8 mouse cellular contexts compared by ENCODE assay signal in genomic region chr5:23418797-23419595, GRCm38 (mm10). TPM values are rescaled to one million over a fixed set of nuclear protein-coding genes. Genes with fewer than 3 reads are reported as not detected.
DNase-seq lines count a peak whose midpoint lies in the region; ATAC-seq and TF ChIP-seq lines count a peak whose summit lies in the region.

No protein-coding gene starts in this region.

- no peak for TF ChIP-seq POLR2A in heart, adult 2 months (IDR thresholded peaks at IDR 0.05; ENCODE audit: insufficient read depth, low read depth, low read length)
- TF ChIP-seq POLR2A in MEL (IDR thresholded peaks at IDR 0.05; ENCODE audit: control insufficient read depth in 1 of 2, insufficient read depth in 1 of 2, low read depth in 1 of 2, low read length in 2 of 2, poor library complexity in 1 of 2): no peak

- H3K79me2 ChIP-seq in heart, adult 2 months (replicated peaks; ENCODE audit: control insufficient read depth, insufficient read depth, low read length): peaks cover 6% of the 10 kb centered on the region; the same call in 1 of the 2 replicates
- H3K79me2 ChIP-seq in MEL (ENCODE audit: control insufficient read depth, insufficient read depth, low read length, poor library complexity): peaks cover 8% of the 10 kb centered on the region

- H3K27me3 ChIP-seq in heart, adult 2 months (ENCODE audit: control insufficient read depth, insufficient read depth, low read length): no peaks in the 10 kb centered on the region
- no peaks in the 10 kb centered on the region for H3K27me3 ChIP-seq in MEL (ENCODE audit: control insufficient read depth in 1 of 2, insufficient read depth in 2 of 2, low read length in 2 of 2)
- H3K27me3 ChIP-seq in heart, embryonic 13.5 days (replicated peaks): no peaks in the 10 kb centered on the region
- H3K27me3 ChIP-seq in liver, embryonic 16.5 days (ENCODE audit: control insufficient read depth, insufficient read depth, low read depth, low read length): no peaks in the 10 kb centered on the region

- H3K4me1 ChIP-seq in heart, adult 2 months (ENCODE audit: control insufficient read depth, insufficient read depth, low read length): peaks cover 27% of the 10 kb centered on the region
- H3K4me1 ChIP-seq in MEL (ENCODE audit: control insufficient read depth in 1 of 2, insufficient read depth in 2 of 2, low read length in 2 of 2): peaks cover 5 to 10% of the 10 kb centered on the region in 2 experiments; a peak in 3 of 4 replicates
- H3K4me1 ChIP-seq in heart, embryonic 13.5 days: peaks cover 66% of the 10 kb centered on the region
- H3K4me1 ChIP-seq in liver, embryonic 16.5 days (ENCODE audit: control insufficient read depth, low read depth, low read length): peaks cover 52% of the 10 kb centered on the region

- no peaks in the 10 kb centered on the region for H3K9me3 ChIP-seq in MEL (replicated peaks; ENCODE audit: insufficient read depth, low read length)
- no peaks in the 10 kb centered on the region for H3K9me3 ChIP-seq in heart, embryonic 13.5 days
- H3K9me3 ChIP-seq in liver, embryonic 16.5 days (replicated peaks; ENCODE audit: control insufficient read depth, low read length): no peaks in the 10 kb centered on the region

- peak overlapping the region; percentile 84 for H3K4me2 ChIP-seq in heart, embryonic 13.5 days
- peak overlapping the region; percentile 89 for H3K4me2 ChIP-seq in liver, embryonic 16.5 days (ENCODE audit: low read depth, low read length)

- peak in 1 of 2 experiments; percentile 18 for DNase-seq in heart, adult 2 months
- DNase-seq in heart, adult 8-10 months (ENCODE audit: low spot score): no peak
- DNase-seq in MEL (ENCODE audit: low read depth, low spot score): no peak
- DNase-seq in urinary bladder, postnatal 14 days (ENCODE audit: low spot score): no peak
- no peak for DNase-seq in layer of hippocampus, adult 18-20 months (ENCODE audit: low spot score in 2 of 2)

- H3K9ac ChIP-seq in heart, adult 2 months (ENCODE audit: low read depth, low read length): peak overlapping the region; percentile 91
- H3K9ac ChIP-seq in MEL (ENCODE audit: control insufficient read depth, low read depth, low read length, poor library complexity, severe bottlenecking): peak overlapping the region; percentile 83
- peak overlapping the region; percentile 84 for H3K9ac ChIP-seq in heart, embryonic 13.5 days
- peak overlapping the region; percentile 79 for H3K9ac ChIP-seq in liver, embryonic 16.5 days (ENCODE audit: low read depth, low read length)

- peak overlapping the region; percentile 69 for H3K4me3 ChIP-seq in heart, adult 2 months
- peak overlapping the region; percentile 80 for H3K4me3 ChIP-seq in MEL (ENCODE audit: control insufficient read depth in 1 of 2, insufficient read depth in 1 of 2, low read depth in 2 of 2, low read length in 2 of 2)
- H3K4me3 ChIP-seq in heart, embryonic 13.5 days: peak overlapping the region; percentile 61
- peak overlapping the region; percentile 82 for H3K4me3 ChIP-seq in liver, embryonic 16.5 days (ENCODE audit: low read depth, low read length)

- no peak; the same call in 1 of the 2 replicates for TF ChIP-seq RAD21 in MEL (IDR thresholded peaks at IDR 0.05; ENCODE audit: low read depth, low read length)

- H3K36me3 ChIP-seq in heart, adult 2 months (ENCODE audit: control insufficient read depth, insufficient read depth, low read length): peaks cover 63% of the 10 kb centered on the region
- H3K36me3 ChIP-seq in MEL (ENCODE audit: control insufficient read depth in 1 of 2, insufficient read depth in 2 of 2, low read length in 2 of 2): peaks cover 7 to 22% of the 10 kb centered on the region in 2 experiments
- H3K36me3 ChIP-seq in heart, embryonic 13.5 days: peaks cover 27% of the 10 kb centered on the region
- H3K36me3 ChIP-seq in liver, embryonic 16.5 days (ENCODE audit: control insufficient read depth, insufficient read depth): peaks cover 11% of the 10 kb centered on the region

- peak overlapping the region; percentile 97 for H3K27ac ChIP-seq in heart, adult 2 months
- H3K27ac ChIP-seq in MEL (ENCODE audit: control insufficient read depth, low read depth, low read length): peak overlapping the region; percentile 94
- peak overlapping the region; percentile 92 for H3K27ac ChIP-seq in heart, embryonic 13.5 days (replicated peaks)
- H3K27ac ChIP-seq in liver, embryonic 16.5 days (ENCODE audit: low read length): peak overlapping the region; percentile 92

- ATAC-seq in heart, embryonic 13.5 days (ENCODE audit: extremely low read depth, insufficient number of reproducible peaks, low FRiP score, low TSS enrichment): no peak
- no peak for ATAC-seq in liver, embryonic 16.5 days (ENCODE audit: low read depth)
- no peak for ATAC-seq in activated CD4-positive, CD25-positive, alpha-beta regulatory T cell, adult 4 months

- intact Hi-C loops in heart, adult 2 months (cut with DNase I): loop anchor here (1.0 to 5.0 kb wide), 3 partner anchors 13 to 238 kb away; no protein-coding TSS in a partner anchor

- TF ChIP-seq EP300 in heart, adult 2 months (IDR thresholded peaks at IDR 0.05; ENCODE audit: insufficient read depth, low read depth, low read length): no peak
- TF ChIP-seq EP300 in MEL (IDR thresholded peaks at IDR 0.05; ENCODE audit: low read depth in 1 of 2, low read length in 2 of 2): no peak

- peak; percentile 36 for TF ChIP-seq CTCF in heart, adult 2 months (IDR thresholded peaks at IDR 0.05)
- TF ChIP-seq CTCF in MEL (IDR thresholded peaks at IDR 0.05 in 2 of 3, conservative IDR thresholded peaks at IDR 0.05 in 1 of 3; ENCODE audit: control insufficient read depth in 1 of 3, insufficient read depth in 1 of 3, low read depth in 2 of 3, low read length in 3 of 3, poor library complexity in 1 of 3, severe bottlenecking in 1 of 3): peak in 1 of 3 experiments; percentile 25; a peak in 1 of 6 replicates

- 1% methylated on average over 18 of the region's 18 CpGs for WGBS in heart, adult 2 months
- 4% methylated on average over 18 of the region's 18 CpGs for WGBS in heart, embryonic 13.5 days
- 7% methylated on average over 18 of the region's 18 CpGs for WGBS in liver, embryonic 16.5 days (ENCODE audit: insufficient replicate concordance)

TF ChIP-seq in MEL, 35 proteins besides CTCF, POLR2A, EP300 and RAD21:
- no peak for TF ChIP-seq GABPA (IDR thresholded peaks at IDR 0.05; ENCODE audit: low read depth, low read length)
- no peak for TF ChIP-seq MAFK (IDR thresholded peaks at IDR 0.05; ENCODE audit: borderline replicate concordance, low read depth, low read length)
- TF ChIP-seq NRF1 (IDR thresholded peaks at IDR 0.05; ENCODE audit: insufficient read depth, low read depth, low read length, poor library complexity, severe bottlenecking): no peak
- no peak for TF ChIP-seq MXI1 (IDR thresholded peaks at IDR 0.05; ENCODE audit: low read depth, low read length)
- TF ChIP-seq MEF2A (IDR thresholded peaks at IDR 0.05; ENCODE audit: extremely low read depth, insufficient replicate concordance, low read depth, low read length, poor library complexity, severe bottlenecking): no peak
- 0 out of 2 replicates have a peak, but pooled peaks have one; percentile 5 for TF ChIP-seq TBP (IDR thresholded peaks at IDR 0.05; ENCODE audit: low read depth, low read length)
- TF ChIP-seq BHLHE40 (IDR thresholded peaks at IDR 0.05; ENCODE audit: borderline replicate concordance, low read depth, low read length): no peak
- no peak for TF ChIP-seq RCOR1 (IDR thresholded peaks at IDR 0.05; ENCODE audit: low read depth, low read length)
- TF ChIP-seq MAZ (IDR thresholded peaks at IDR 0.05; ENCODE audit: low read depth, low read length): no peak
- TF ChIP-seq POLR2AphosphoS2 (IDR thresholded peaks at IDR 0.05; ENCODE audit: low read length): no peak; the same call in 1 of the 2 replicates
- no peak for TF ChIP-seq SIN3A (IDR thresholded peaks at IDR 0.05; ENCODE audit: low read length)
- TF ChIP-seq GATA1 (IDR thresholded peaks at IDR 0.05; ENCODE audit: low read depth, low read length): no peak
- TF ChIP-seq JUND (IDR thresholded peaks at IDR 0.05; ENCODE audit: low read depth, low read length): no peak
- TF ChIP-seq USF1 (IDR thresholded peaks at IDR 0.05; ENCODE audit: low read depth, low read length): no peak
- no peak for TF ChIP-seq NELFE (IDR thresholded peaks at IDR 0.05; ENCODE audit: low read depth, low read length)
- TF ChIP-seq TCF12 (IDR thresholded peaks at IDR 0.05; ENCODE audit: low read depth, low read length): no peak
- no peak for TF ChIP-seq TAL1 (IDR thresholded peaks at IDR 0.05; ENCODE audit: low read length)
- TF ChIP-seq UBTF (IDR thresholded peaks at IDR 0.05; ENCODE audit: borderline replicate concordance, insufficient read depth, low read depth, low read length): no peak
- no peak for TF ChIP-seq POLR2AphosphoS5 (IDR thresholded peaks at IDR 0.05; ENCODE audit: borderline replicate concordance, low read depth, low read length)
- no peak; the same call in 1 of the 2 replicates for TF ChIP-seq MAX (IDR thresholded peaks at IDR 0.05; ENCODE audit: low read length)
- TF ChIP-seq ZKSCAN1 (IDR thresholded peaks at IDR 0.05; ENCODE audit: low read depth, low read length): no peak
- peak; percentile 88 for TF ChIP-seq ZNF384 (IDR thresholded peaks at IDR 0.05; ENCODE audit: low read depth, low read length)
- TF ChIP-seq HCFC1 (IDR thresholded peaks at IDR 0.05; ENCODE audit: low read depth, low read length): no peak
- TF ChIP-seq KAT2A (conservative IDR thresholded peaks at IDR 0.05; ENCODE audit: low read depth, low read length): no peak
- peak; percentile 19; the same call in 1 of the 2 replicates for TF ChIP-seq MYC (IDR thresholded peaks at IDR 0.05; ENCODE audit: low read depth, low read length)
- TF ChIP-seq SMC3 (IDR thresholded peaks at IDR 0.05; ENCODE audit: low read depth, low read length): no peak

RNA-seq across cellular contexts. Expression of gene Kmt2e, which starts 15.2 kb away (rescaled TPM):
- 10 to 100 TPM; 38.1 to 48.5 TPM for total RNA-seq in heart, adult 2 months (2021)
- polyA plus RNA-seq in heart, adult 2 months (2012; rRNA removed): 14.4 and 18.1 TPM in 2 replicates
- total RNA-seq in heart, adult 8-10 months (2022): 10 to 100 TPM; 42.1 to 47.6 (median 44.7) TPM
- 16.2 and 21.5 TPM in 2 replicates for total RNA-seq in MEL (2012; rRNA removed)
- polyA plus RNA-seq in MEL (2012; ENCODE audit: insufficient read depth in 1 of 2, insufficient read length in 2 of 2, low read depth in 1 of 2, low replicate concordance in 2 of 2, missing spikeins in 1 of 2): 10 to 100 TPM; 29.3 to 75.6 TPM
- polyA plus RNA-seq in heart, embryonic 13.5 days (2015; fragmentation: Nextera tagmentation; extraction: Ambion mirVana): 61.7 and 64.4 TPM in 2 replicates
- polyA plus RNA-seq in liver, embryonic 16.5 days (2015; fragmentation: Nextera tagmentation; extraction: Ambion mirVana): 32.5 and 35.2 TPM in 2 replicates
- 100 to 1,000 TPM; 171 to 206 TPM for polyA plus RNA-seq in activated CD4-positive, CD25-positive, alpha-beta regulatory T cell, adult 4 months (2017; shearing (Covaris generic))
- 10 to 100 TPM; 81.4 to 84.0 TPM for total RNA-seq in layer of hippocampus, adult 18-20 months (2021)
